Mouse (Mus musculus) stomach, embryonic 14.5 days (tissue): ENCODE measurements at regions not wholly inside any gene's neighbourhood (a gene's known extent, or its start where the extent isn't known, plus 50 kb on each side); places are given as distances from the start of the nearest gene placed in this dataset.

Experiments used
- ATAC-seq: fragments of 200-750 bp; cut with Nextera tagmentation; 2 replicates; pipeline ENCODE4 v1.8.0; 2017; ENCODE audit warnings: low read depth, moderate TSS enrichment; ENCODE audit not compliant: insufficient number of reproducible peaks, insufficient read depth, low FRiP score
- H3K27ac ChIP-seq: fragments of 300-500 bp; sonication (generic); 2 replicates; pipeline ENCODE4 v1.5.1; 2014; ENCODE audit warnings: mild to moderate bottlenecking, low read length, moderate library complexity, mixed read lengths
- H3K27me3 ChIP-seq: fragments of 300-500 bp; sonication (generic); 2 replicates; pipeline ENCODE4 v1.6.1; 2014; ENCODE audit warnings: low read length, control low read depth, mixed read lengths; ENCODE audit not compliant: control insufficient read depth, insufficient read depth
- H3K36me3 ChIP-seq: fragments of 300-500 bp; sonication (generic); 2 replicates; pipeline ENCODE4 v1.6.1; 2014; ENCODE audit warnings: mild to moderate bottlenecking, control low read depth, low read length, moderate library complexity, mixed read lengths; ENCODE audit not compliant: control insufficient read depth, insufficient read depth
- H3K4me1 ChIP-seq: fragments of 300-500 bp; sonication (generic); 2 replicates; pipeline ENCODE4 v1.6.1; 2014; ENCODE audit warnings: low read length, control low read depth, mixed read lengths; ENCODE audit not compliant: control insufficient read depth, insufficient read depth
- H3K4me2 ChIP-seq: fragments of 300-500 bp; sonication (generic); replicated peaks from 2 replicates; pipeline ENCODE4 v1.6.1; 2014; ENCODE audit warnings: low read depth, low read length, control low read depth
- H3K4me3 ChIP-seq: fragments of 300-500 bp; sonication (generic); 2 replicates; pipeline ENCODE4 v1.5.1; 2014; ENCODE audit warnings: low read depth, low read length, control low read depth
- H3K9ac ChIP-seq: fragments of 300-500 bp; sonication (generic); replicated peaks from 2 replicates; pipeline ENCODE4 v1.6.1; 2014; ENCODE audit warnings: low read depth, mild to moderate bottlenecking, control low read depth, low read length, moderate library complexity, mixed read lengths
- H3K9me3 ChIP-seq: fragments of 300-500 bp; sonication (generic); 2 replicates; pipeline ENCODE4 v1.6.1; 2016; ENCODE audit warnings: low read depth, low read length, control low read depth; ENCODE audit not compliant: control insufficient read depth
- WGBS: fragments of 180-500 bp; shearing (Covaris S2); extraction: QIAGEN DNeasy Blood & Tissue Kit; methylation state at CpG from one replicate; pipeline ENCODE4 v1.1.7; 2014; 5-methylcytosine and 5-hydroxymethylcytosine counted together

- H3K27me3 ChIP-seq: no peaks in the 10 kb centered on the region
- H3K9ac ChIP-seq: no peak overlapping the region
- H3K27ac ChIP-seq: no peak overlapping the region
- no peak for ATAC-seq
- no peaks in the 10 kb centered on the region for H3K9me3 ChIP-seq
- 77% methylated on average over 1 of the region's 1 CpGs for WGBS
- H3K36me3 ChIP-seq: no peaks in the 10 kb centered on the region
- no peak overlapping the region for H3K4me3 ChIP-seq
- H3K4me1 ChIP-seq: no peaks in the 10 kb centered on the region
- no peak overlapping the region for H3K4me2 ChIP-seq
Observed at GRCm38 (mm10) chr3:48658386-48658785, 1098.7 kb downstream of the Pcdh18 start.

- no peak for ATAC-seq
- Histone ChIP-seq H3K27me3 (no peaks in the 10 kb centered on the region), H3K9me3 (no peaks in the 10 kb centered on the region), H3K4me3 (no peak overlapping the region), H3K9ac (no peak overlapping the region), H3K4me2 (no peak overlapping the region), H3K27ac (no peak overlapping the region), H3K36me3 (no peaks in the 10 kb centered on the region), H3K4me1 (no peaks in the 10 kb centered on the region)
- WGBS: 77% methylated on average over 4 of the region's 4 CpGs
Observed at GRCm38 (mm10) chr3:48655084-48655483, 1102.0 kb downstream of the Pcdh18 start.

- Histone ChIP-seq H3K4me3 (no peak overlapping the region), H3K27me3 (no peaks in the 10 kb centered on the region), H3K9ac (no peak overlapping the region), H3K4me2 (no peak overlapping the region), H3K36me3 (no peaks in the 10 kb centered on the region), H3K9me3 (no peaks in the 10 kb centered on the region), H3K4me1 (no peaks in the 10 kb centered on the region), H3K27ac (no peak overlapping the region)
- 35% methylated on average over 3 of the region's 3 CpGs for WGBS
- no peak for ATAC-seq
Observed at GRCm38 (mm10) chr3:48631889-48632483, 1125.1 kb downstream of the Pcdh18 start.

GRCm38 (mm10) chr3:48608933-48609332 lies 1148.2 kb downstream of the Pcdh18 start:
- H3K4me3 ChIP-seq: no peak overlapping the region
- ATAC-seq: no peak
- H3K4me2 ChIP-seq: no peak overlapping the region
- H3K36me3 ChIP-seq: no peaks in the 10 kb centered on the region
- 96% methylated on average over 21 of the region's 21 CpGs for WGBS
- H3K9ac ChIP-seq: no peak overlapping the region
- no peaks in the 10 kb centered on the region for H3K4me1 ChIP-seq
- H3K27ac ChIP-seq: no peak overlapping the region
- H3K27me3 ChIP-seq: no peaks in the 10 kb centered on the region
- H3K9me3 ChIP-seq: no peaks in the 10 kb centered on the region

GRCm38 (mm10) chr3:48604840-48605239 lies 1152.3 kb downstream of the Pcdh18 start:
- Histone ChIP-seq H3K9ac (no peak overlapping the region), H3K9me3 (no peaks in the 10 kb centered on the region), H3K4me2 (no peak overlapping the region), H3K4me1 (no peaks in the 10 kb centered on the region), H3K27me3 (no peaks in the 10 kb centered on the region), H3K36me3 (no peaks in the 10 kb centered on the region), H3K4me3 (no peak overlapping the region), H3K27ac (no peak overlapping the region)
- no peak for ATAC-seq
- WGBS: 79% methylated on average over 3 of the region's 3 CpGs

GRCm38 (mm10) chr3:48587341-48587740 lies 1169.8 kb downstream of the Pcdh18 start:
- H3K4me3 ChIP-seq: no peak overlapping the region
- H3K4me1 ChIP-seq: no peaks in the 10 kb centered on the region
- H3K9me3 ChIP-seq: no peaks in the 10 kb centered on the region
- H3K36me3 ChIP-seq: no peaks in the 10 kb centered on the region
- H3K9ac ChIP-seq: no peak overlapping the region
- H3K27ac ChIP-seq: no peak overlapping the region
- 0 out of 2 replicates have a peak, but pooled peaks have one; percentile 29 for ATAC-seq
- H3K4me2 ChIP-seq: no peak overlapping the region
- 93% methylated on average over 2 of the region's 2 CpGs for WGBS
- H3K27me3 ChIP-seq: no peaks in the 10 kb centered on the region

GRCm38 (mm10) chr3:48586145-48586544 lies 1171.0 kb downstream of the Pcdh18 start:
- no peak for ATAC-seq
- H3K4me3 ChIP-seq: no peak overlapping the region
- no peaks in the 10 kb centered on the region for H3K9me3 ChIP-seq
- H3K4me1 ChIP-seq: no peaks in the 10 kb centered on the region
- no peak overlapping the region for H3K27ac ChIP-seq
- no peaks in the 10 kb centered on the region for H3K36me3 ChIP-seq
- WGBS: 3% methylated on average over 1 of the region's 1 CpGs
- no peaks in the 10 kb centered on the region for H3K27me3 ChIP-seq
- no peak overlapping the region for H3K4me2 ChIP-seq
- H3K9ac ChIP-seq: no peak overlapping the region

- Histone ChIP-seq H3K27me3 (no peaks in the 10 kb centered on the region), H3K27ac (no peak overlapping the region), H3K4me2 (no peak overlapping the region), H3K36me3 (no peaks in the 10 kb centered on the region), H3K9me3 (no peaks in the 10 kb centered on the region), H3K4me1 (no peaks in the 10 kb centered on the region), H3K4me3 (no peak overlapping the region), H3K9ac (no peak overlapping the region)
- no peak for ATAC-seq
Observed at GRCm38 (mm10) chr3:48584340-48584739, 1172.8 kb downstream of the Pcdh18 start.

GRCm38 (mm10) chr3:48582521-48582920 lies 1174.6 kb downstream of the Pcdh18 start:
- Histone ChIP-seq H3K4me1 (no peaks in the 10 kb centered on the region), H3K36me3 (no peaks in the 10 kb centered on the region), H3K27ac (no peak overlapping the region), H3K27me3 (no peaks in the 10 kb centered on the region), H3K9me3 (no peaks in the 10 kb centered on the region), H3K4me3 (no peak overlapping the region), H3K4me2 (no peak overlapping the region), H3K9ac (no peak overlapping the region)
- WGBS: 77% methylated on average over 1 of the region's 1 CpGs
- no peak for ATAC-seq
